Mouse (Mus musculus): ENCODE measurements at regions not wholly inside any gene's neighbourhood (a gene's known extent, or its start where the extent isn't known, plus 50 kb on each side); places are given as distances from the start of the nearest gene placed in this dataset.

DNA sequence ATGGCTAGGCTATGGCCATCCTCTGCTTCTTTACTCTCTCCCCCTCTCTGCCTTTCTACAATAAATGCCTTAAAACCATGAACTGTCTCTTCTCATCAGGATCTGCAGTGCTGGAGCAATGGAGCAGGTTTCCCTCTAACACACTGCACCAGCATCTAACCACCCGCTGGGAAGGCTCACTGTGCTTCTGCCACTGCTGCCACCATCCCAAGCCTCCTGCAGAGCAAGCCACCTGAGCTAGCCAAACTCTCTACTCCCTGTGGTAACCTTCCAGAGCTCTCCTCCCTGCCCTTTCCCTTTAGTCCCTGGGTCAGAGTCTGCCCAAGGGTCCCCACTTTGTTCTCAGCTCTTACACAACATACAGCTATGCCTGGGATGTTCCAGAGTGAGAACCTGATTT lies 107.3 kb upstream of the 4933402E13Rik start:
- H3K4me2 ChIP-seq (ENCODE audit: low read depth, low read length, poor library complexity, severe bottlenecking): no peak overlapping the region
- H3K4me1 ChIP-seq (ENCODE audit: insufficient read depth, low read length): no peaks in the 10 kb centered on the region
- DNase-seq (ENCODE audit: low spot score) (no peak), ATAC-seq (ENCODE audit: low FRiP score) (no peak)
- H3K27me3 ChIP-seq (ENCODE audit: insufficient read depth, low read length): no peaks in the 10 kb centered on the region
- H3K9me3 ChIP-seq (ENCODE audit: low read length): 0 out of 2 replicates have a peak, but pooled peaks cover 3% of the 10 kb centered on the region
- H3K36me3 ChIP-seq (ENCODE audit: insufficient read depth, low read length): no peaks in the 10 kb centered on the region
- whole genome bisulfite sequencing: 58% methylated on average over 1 of the region's 1 CpGs
- no peak overlapping the region for H3K4me3 ChIP-seq (ENCODE audit: low read depth, low read length)
- no peak for TF ChIP-seq CTCF (IDR thresholded peaks at IDR 0.05)
- H3K9ac ChIP-seq (replicated peaks; ENCODE audit: low read length, poor library complexity, severe bottlenecking): no peak overlapping the region
- H3K27ac ChIP-seq (ENCODE audit: low read depth, low read length): no peak overlapping the region

DNA sequence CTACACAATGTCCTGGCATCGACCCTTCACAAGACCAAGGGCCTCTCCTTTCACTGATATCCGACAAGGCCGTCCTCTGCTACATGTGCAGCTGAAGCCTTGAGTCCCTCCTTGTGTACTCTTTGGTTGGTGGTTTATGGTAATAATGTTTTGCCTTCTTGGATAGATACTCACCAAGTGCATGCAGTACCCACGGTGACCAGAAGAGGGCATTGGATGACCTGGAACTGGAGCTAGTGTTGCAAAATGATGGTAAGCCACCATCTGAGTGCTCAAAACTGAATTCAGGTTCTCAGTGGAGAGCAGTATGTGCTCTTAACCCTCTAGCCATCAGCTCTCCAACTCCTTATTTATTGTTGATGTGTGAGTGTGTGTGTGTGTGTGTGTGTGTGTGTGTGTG lies 103.2 kb upstream of the 4933402E13Rik start:
- DNase-seq (ENCODE audit: low spot score): no peak
- peak; percentile 41 for TF ChIP-seq CTCF (IDR thresholded peaks at IDR 0.05)
- no peak overlapping the region for H3K9ac ChIP-seq (replicated peaks; ENCODE audit: low read length, poor library complexity, severe bottlenecking)
- no peaks in the 10 kb centered on the region for H3K27me3 ChIP-seq (ENCODE audit: insufficient read depth, low read length)
- H3K9me3 ChIP-seq (ENCODE audit: low read length): 0 out of 2 replicates have a peak, but pooled peaks cover 3% of the 10 kb centered on the region
- H3K4me1 ChIP-seq (ENCODE audit: insufficient read depth, low read length): no peaks in the 10 kb centered on the region
- H3K4me2 ChIP-seq (ENCODE audit: low read depth, low read length, poor library complexity, severe bottlenecking): no peak overlapping the region
- 85% methylated on average over 4 of the region's 4 CpGs for WGBS
- H3K36me3 ChIP-seq (ENCODE audit: insufficient read depth, low read length): no peaks in the 10 kb centered on the region
- H3K4me3 ChIP-seq (ENCODE audit: low read depth, low read length): no peak overlapping the region
- no peak overlapping the region for H3K27ac ChIP-seq (ENCODE audit: low read depth, low read length)
- ATAC-seq (ENCODE audit: low FRiP score): no peak

Data from midbrain, postnatal 0 days (tissue).